Mouse (Mus musculus): ENCODE results near the gene Apopt1. TPM values are rescaled to one million over a fixed set of nuclear protein-coding genes. Genes with fewer than 3 reads are reported as not detected.

Gene Apopt1
- total RNA-seq, 2 experiments from 2014 or later = 32.9 to 37.4 TPM

DNA sequence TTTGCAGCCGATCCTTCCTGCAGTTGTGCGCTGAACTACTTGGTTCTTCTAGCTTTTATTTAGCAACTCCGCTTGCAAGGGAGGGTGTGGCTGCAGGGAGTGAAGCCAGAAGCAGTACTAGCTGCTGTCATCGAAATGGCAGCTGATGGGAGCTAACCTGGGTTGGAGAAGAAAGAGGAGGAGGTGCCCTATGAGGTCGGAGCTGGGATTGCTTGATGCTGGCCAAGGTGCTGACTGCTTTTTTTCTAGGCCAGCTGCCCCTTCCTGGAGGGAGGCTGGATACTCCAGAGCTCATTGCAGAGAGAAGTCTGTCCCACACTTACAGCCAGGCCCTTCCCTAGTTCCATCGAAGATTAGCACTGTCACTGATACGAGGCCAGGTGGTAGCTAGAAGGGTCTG, 34.1 kb upstream of the Apopt1 start:
- no peak for DNase-seq (ENCODE audit: low spot score in 2 of 2)

DNA sequence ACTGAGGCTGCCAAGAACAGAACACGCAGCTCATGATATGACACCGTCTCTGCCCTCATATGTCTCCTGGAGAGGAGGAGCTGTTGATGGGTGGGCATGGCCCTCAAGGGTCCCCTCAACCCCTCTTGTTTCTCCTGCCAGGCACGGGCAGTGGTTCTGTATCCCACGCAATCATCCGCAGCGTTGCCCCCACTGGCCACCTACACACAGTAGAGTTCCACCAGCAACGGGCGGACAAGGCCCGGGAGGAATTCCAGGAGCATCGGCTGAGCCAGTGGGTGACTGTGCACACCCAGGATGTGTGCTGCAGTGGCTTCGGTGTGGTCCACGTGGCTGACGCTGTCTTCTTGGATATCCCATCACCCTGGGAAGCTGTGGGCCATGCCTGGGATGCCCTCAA, 32.4 kb upstream of the Apopt1 start:
- DNase-seq (ENCODE audit: low spot score in 2 of 2) = no peak

DNA sequence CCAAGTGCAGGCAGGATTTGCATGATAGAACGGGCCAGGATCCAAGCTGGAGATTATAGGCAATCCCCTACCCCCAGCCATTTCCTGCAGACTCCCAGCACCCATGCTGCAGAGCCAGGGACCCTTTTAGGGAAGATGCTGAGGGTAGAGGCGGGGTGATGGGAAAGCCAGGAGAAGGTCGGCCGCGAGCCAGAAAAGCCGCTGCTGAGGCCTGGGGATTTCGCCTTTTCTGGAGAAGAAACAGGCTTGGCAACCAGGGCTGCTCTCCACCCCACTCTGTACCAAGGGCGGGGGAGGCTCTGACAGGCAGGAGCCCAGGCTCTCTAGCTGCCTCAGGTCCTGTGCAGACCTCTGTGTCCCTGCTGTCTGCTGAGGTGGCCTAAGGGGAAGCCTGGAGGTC, 31.8 kb upstream of the Apopt1 start:
- DNase-seq (ENCODE audit: low spot score in 2 of 2) = peak in 1 of 2 experiments; percentile 53

DNA sequence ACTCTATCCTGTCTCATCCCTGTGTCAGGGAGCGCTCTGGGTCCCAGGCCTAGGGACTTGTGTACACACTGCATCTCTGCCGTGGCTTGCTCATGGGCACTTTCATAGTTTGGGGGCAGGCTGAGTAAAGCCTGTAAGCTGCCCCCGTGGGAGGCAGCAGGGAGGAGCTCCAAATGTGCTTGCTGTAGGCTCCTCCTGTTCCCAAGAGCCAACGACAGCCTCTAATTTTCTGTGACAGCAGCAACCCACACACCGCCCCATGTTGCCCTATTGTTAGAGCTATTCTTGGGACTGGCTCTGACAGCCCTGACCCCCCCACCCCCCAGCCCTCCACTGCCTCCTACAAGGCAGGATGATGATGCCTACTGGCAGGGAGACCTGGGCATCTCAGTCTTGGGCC, 31.1 kb upstream of the Apopt1 start:
- peak in 1 of 2 experiments; percentile 80 for DNase-seq (ENCODE audit: low spot score in 2 of 2)

DNA sequence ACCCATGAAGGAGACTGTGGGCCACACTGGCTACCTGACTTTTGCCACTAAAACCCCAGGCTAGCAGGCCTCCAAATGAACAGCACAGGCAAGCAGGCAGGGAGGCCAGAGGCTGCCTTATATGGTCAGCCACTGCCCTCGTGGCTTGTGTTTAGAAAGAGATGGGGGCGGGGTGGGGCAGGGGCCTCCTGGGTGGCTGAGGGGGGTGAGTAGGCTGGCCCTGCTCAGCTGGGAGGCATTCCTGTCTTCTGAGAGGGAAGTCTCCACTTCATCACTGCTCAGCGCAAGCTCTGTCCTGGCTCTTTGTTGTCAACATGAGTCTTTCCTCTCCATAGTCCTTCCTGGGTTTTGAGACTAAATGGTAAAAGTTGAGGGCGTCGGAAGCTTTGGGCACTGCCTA, 30.3 kb upstream of the Apopt1 start:
- no peak for DNase-seq (ENCODE audit: low spot score in 2 of 2)

DNA sequence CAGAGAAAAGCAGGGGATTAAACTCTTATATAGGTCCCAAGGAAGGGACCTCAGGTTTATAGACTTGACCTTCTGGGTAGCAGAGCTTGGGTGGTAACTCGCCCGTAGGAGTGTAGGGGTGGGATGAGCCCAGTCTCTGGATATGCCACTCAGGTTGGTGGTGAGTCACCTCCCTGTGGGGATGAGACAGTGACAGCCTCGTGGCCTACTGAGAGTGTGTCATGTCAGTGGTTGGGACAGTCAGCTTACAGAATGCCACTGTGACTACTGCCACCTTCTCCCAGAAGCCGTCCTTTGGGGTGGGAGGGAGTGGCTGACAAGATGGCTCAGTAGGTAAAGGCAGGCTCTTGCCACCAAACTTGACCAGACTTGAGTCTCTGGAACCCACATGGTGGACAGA, 26.7 kb upstream of the Apopt1 start:
- DNase-seq (ENCODE audit: low spot score in 2 of 2) = no peak

DNA sequence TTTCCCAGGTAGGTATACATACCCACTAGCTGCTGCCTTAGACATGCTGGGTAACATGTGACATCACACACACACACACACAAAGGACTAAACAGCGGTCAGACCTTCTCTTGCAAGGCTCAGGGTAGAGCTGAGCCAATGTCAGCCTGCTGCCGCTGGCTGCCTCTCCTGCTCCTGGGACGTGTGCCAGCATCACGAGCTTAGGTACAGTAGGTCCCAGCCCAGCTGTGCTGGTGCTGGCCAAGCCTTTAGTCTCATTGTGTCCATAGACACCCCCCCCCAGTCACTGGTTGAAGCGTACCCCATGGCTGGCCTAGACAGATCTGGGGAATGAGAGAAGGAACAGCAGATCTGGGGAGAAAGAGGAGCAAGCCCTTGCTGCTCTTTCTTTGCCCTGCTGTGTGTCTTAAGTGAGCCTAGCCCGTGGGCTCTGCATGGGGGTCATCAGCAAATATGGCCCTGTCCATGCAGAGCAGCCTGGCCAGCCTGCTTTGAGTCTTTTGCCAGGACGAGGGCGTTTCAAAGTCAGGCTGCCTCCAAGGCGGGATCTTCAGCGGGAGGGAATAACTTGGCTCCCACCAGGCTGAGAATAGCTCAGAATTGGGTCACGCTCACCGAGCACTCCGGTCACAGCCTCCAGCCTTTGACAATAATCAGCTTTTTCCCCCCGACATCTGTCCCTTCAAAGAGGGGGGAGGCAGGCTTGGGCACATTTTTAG, 25.6 kb upstream of the Apopt1 start:
- DNase-seq (ENCODE audit: low spot score in 2 of 2) = peak in 1 of 2 experiments; percentile 80

DNA sequence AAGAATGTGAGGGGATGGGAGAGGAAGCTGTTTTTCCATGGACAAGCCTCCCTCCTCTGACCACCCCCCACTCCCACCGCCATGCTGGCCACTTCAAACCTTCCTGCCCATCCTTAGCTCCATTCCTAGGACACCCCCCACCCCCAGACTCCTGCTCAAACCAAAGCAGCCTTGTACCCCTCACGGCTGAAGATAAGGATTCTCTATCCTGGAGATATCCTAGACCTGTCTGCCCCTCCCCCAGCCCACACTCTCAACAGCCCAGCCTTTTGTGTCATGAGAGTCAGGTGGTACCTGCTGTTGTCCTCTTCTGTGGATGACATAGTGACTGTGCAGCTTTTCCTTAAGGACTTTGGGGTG, 25.0 kb upstream of the Apopt1 start:
- no peak for DNase-seq (ENCODE audit: low spot score in 2 of 2)

DNA sequence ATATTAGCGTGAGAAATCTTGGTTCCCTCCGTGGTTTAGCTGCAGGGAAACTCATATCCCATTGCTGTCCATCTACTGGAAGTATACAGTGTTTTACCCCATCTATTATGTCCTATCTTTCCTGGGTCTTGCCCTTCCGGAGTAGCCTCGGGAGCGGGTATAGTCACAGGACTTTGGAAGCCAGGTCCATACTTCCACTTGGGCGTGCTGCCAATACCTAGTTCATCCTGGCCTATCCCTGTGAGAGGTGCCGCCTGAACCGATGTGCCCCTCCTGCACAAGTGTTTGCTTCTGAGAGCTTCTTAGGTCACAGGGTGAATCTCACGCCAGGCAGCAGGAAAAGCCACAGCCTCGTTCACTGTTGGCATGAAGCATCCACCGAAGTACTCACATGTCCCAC, 23.6 kb upstream of the Apopt1 start:
- DNase-seq (ENCODE audit: low spot score in 2 of 2) = no peak

DNA sequence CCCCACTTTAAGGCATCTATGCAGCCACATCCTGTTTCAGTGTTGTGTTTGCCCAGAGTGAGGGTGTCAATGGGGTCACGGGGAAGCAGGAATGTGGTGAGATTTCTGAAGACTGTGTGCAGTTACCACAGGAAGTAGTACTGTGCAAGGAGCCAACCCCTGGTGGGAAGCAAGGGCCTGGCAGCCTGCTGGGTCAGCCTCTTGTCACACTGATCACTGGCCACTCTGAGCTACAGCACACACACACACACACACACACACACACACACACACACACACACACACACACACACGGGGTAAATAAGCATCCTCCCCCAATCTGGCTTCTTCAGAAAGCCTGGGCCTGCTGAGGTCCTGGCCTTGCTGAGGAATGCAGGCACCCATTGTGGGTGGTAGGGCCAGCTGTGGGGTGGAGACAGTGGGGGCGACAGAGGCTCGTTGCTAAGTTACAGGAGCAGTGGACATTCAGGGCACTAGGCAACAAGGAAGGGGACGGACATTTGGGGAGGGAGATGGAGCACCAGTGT, 21.7 kb upstream of the Apopt1 start:
- DNase-seq (ENCODE audit: low spot score in 2 of 2) = no peak

DNA sequence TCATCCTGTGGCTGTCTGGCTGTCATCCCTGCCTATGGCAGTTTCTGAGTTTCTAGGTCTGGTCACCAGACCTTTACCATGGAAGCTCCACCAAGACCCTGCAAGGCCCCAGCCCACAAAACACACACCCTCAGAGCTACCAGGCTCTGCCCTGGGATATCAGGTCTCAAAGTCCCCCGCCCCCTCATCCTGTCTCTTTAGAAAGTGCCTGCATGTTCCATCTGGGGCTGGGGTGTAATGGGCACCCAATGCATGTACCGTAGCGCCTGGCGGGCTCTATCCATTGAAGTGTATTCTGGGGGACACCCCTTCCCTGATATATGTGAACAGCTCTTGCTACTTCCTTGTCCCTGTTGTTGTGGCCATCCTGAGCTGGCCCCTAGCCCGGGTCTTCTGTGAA, 20.2 kb upstream of the Apopt1 start:
- no peak for DNase-seq (ENCODE audit: low spot score in 2 of 2)

DNA sequence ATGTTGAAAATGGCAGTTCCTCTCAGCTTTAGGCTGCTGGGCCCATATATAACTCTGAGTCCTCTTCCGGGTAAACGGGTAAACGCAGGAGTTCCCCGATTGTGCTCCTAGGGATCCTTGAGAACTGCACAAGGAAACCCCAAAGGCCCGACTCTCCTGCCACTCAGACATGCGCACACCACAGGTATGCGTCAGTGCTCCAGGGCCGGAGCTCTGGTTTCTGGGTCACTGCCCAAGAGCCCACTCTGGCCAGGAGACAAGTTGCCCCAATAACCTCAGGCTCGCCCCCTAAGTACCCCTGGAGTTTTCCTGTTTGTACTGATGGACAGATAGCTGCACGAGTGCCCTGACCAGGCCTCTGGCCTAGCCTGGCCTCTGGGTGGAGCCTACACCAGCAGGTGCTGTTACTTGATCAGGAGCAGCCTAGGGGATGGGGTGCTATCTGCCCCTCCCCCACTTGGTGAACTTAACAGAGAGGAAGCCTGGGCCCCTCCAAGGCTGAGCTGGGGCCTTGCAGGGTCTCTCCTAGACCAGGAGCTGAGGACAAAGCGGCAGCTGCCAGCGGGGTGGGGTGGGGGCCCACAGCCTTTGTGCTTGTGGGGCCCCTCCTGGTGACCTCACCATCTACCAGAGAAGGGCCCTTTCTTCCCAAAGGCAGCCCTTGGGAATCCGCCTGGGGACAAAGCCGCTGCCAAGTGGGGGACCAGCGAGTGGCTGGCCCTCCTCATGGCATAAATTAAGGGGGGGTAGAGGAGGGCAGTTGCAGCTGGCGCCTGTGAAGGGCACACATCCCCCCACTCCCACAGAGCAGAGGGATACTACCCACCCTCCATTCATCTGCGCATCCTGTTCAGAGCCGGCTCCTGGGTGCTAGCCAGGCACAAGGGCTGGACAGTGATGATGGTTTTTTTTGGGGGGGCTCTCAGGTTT, 19.5 kb upstream of the Apopt1 start:
- DNase-seq (ENCODE audit: low spot score in 2 of 2) = peak in 1 of 2 experiments; percentile 84

DNA sequence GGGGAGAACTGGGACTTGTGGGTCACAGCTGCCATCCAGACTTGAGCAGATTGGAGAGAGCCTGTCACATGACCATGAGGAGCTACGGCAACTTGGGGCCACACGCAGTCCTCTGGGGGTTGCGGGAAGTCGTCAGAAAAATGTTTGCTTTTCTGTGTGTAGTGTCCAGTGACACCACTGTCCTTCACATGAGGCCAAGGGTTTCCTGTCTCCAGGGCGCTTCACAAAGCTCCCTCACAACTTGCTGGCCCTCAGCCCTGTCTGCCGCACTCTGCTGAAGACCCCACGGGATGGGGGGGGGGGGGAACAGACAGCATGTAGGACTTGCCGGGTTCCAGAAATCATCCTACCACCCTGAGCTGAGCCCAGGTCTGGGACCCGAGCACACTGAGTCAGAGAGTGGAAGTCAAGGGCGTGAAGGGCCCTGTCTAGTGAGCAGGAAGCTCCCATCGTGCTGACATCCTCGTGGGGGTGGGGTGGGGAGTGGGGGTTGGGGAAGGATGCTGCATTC, 18.7 kb upstream of the Apopt1 start:
- DNase-seq (ENCODE audit: low spot score in 2 of 2) = no peak

DNA sequence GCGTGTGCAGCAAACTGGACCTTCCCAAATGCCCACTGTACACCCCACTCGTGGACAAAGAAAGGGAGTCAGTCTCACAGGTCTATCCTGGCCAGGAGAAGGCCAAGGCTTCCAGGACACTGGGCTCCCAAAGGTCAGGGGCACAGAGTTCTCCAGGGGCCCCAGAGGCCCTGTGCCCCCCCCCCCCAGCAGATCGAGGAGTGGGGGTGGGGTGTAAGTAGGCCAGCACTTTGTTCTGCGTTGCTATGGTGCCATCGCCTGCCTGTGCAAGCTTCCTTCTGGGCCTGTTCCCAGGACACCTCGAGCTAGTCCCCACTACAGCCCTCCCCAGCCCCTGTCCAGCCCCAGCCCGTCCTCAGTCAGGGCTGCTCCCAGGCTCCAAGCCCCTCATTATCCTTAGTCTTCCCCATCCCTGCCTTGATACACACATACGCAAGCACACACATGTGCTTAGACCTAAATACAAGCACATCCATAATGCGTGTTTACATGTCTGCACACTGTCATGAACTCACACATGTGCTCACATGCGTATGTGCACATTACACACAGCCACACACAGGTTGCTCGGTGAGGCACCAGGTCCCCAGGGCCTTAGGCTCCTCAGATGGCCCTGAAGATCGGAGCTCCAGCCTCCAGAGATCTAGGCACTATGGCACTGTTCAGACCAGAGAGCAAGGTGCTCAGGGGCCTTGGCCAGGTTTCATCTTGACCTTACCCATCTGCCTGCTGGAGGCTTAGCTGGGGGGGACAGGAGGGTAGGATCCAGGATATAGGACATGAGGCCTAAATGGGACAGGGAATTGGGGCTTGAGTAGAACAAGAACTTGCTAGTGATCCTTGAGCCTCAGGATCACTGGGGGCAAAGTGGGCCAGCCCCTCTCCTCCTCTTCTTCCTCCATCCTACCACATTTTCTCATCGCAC, 17.9 kb upstream of the Apopt1 start:
- peak in 1 of 2 experiments; percentile 72 for DNase-seq (ENCODE audit: low spot score in 2 of 2)

DNA sequence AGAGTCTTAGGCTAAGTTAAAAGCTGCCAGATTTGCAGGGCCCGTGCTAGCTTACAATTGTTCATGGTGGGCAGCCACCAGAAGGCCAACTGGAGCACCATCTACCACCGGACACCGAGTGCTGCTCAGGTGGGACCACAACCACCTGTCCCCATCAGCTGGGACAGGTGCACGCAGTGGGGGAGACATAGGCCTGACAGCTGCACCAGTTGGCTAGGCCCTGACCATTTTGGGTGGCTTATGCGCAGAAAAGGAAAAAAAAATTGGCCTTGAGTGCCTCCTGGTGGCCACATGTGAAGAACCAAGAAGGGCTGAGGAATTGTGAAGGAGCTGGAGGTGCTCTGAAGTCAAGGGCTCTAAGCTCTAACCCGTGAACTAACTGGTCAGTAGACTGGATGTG, 16.8 kb upstream of the Apopt1 start:
- DNase-seq (ENCODE audit: low spot score in 2 of 2) = peak in 1 of 2 experiments; percentile 82

DNA sequence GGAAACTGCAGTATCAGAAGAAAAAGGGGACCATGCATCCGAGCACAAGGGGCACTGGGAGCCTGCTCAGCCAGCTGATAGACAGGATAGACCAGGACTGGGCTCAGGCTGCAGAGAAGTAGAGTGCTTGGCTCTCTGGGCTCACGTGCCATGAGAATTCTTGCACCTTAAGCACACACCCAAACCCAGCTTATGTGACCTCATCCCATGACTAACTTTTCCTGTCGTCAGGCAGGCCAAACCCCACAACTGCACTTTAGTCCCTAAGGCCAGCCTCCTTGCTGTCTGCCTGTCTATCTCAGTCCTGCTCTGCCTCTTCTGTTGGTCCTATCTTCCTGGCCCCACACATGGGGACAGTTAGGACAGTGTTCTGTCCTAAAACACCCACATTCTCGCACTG, 15.4 kb upstream of the Apopt1 start:
- DNase-seq (ENCODE audit: low spot score in 2 of 2) = no peak

DNA sequence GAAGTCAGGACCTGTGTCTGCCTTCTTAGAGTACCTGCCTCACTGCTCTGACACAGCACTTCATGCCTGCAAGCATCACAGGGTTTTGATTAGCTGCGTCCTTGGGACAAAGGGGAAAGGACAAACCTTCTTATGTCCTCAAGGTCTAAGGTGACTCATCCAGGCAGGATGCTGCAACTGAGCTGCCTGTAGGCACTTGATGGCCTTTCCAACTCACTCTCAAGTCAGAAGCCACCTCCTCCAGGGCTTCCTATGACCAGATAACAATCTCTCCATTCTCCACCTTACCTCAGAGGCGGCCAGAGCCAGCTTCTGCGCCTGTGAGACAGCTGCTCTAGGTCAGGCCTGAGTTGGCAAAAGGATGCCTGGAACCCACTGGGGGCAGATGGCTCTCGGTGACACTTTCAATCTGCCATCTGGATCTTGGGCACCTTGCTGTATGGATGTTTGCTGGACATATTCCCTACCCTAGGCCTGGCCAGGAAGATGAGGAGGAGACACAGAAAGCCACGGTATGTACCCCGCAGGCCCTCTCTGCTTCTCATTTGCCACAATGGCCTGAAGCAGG, 14.6 kb upstream of the Apopt1 start:
- no peak for DNase-seq (ENCODE audit: low spot score in 2 of 2)

DNA sequence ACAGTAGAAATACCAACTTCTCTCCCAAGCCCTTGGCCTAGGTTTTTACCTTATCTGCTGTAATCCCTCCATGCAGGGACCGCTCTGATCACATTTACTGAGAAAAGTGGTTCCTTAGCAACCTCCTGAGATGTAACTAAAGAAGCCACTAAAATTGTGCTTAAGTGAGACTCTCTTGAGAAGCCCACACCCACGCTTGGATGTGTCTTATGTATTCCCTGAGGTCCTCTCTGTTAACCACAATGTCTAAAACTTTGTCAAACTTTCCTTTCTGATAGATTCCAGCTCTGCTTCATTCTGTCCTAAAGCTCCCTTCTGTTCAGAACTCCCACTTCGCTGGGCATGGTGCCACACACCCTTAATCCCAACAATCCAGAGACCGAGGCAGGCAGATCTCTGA, 13.5 kb upstream of the Apopt1 start:
- DNase-seq (ENCODE audit: low spot score in 2 of 2) = no peak

DNA sequence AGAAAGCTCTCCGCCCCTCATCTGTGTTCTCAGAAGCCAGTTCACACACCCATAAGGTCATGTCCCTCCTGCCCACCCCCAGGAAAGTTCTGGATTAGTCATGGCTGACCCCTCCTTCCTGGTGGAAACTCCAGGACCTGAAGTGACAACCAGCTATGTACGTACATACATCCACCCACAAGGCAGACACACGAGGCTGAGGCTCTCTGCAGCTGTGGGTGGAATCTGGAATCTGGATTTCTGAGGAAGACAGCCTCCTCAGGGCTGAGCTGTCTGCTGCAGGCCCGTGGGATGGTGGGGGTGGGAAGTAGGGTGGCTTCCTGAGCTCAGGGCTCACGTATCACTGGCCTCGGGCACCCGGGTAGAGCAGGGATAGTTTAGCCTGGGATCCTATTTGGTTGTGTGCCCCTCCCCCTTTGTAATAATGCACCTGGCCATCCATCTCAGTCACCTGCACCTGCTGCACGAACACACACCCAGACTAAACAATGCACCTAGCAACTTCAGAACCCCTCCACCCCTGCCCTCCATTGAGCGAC, 12.1 kb upstream of the Apopt1 start:
- DNase-seq (ENCODE audit: low spot score in 2 of 2) = no peak

DNA sequence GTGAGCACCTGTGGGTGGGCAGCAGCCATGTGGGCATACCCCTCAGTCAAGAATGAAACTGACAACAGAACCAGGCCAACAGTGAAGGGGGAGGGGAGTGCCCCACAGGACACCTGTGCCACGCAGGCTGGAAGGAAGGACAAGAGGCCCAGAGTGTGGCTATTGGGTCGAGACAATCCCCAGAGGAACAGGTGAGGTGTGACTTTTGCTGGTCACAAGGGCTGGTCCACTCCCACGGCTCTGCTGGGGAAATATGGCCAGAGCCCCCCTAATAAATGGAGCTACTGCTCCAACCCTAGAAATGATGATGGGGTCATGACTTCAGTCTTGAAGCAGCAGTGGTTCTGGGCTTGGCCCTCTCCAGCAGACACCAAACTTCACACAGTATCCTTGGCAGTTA, 9.8 kb upstream of the Apopt1 start:
- no peak for DNase-seq (ENCODE audit: low spot score in 2 of 2)

Measured in layer of hippocampus, adult 18-20 months (tissue).